Comparison of ENCODE assay signal across 14 mouse cellular contexts in the genomic region with DNA sequence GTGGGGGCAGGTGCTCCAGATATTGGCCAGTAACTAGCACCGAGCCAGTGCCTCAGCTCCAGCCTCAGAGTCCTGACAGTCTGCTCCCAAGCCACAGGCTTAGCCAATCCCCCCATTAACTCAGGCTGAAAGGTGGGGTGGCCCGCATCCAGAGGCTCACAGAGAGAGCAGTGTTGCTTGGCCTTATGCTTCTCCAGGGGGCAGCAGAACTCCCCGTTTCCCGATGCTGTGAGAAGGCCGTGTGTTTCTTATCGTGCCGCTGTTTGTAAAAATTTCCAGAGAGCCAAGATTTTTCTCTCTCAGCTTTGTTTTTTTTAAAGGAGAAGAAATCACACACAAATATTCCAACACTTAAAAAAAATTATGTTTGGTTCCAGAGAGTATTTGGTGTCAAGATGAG. TPM values are rescaled to one million over a fixed set of nuclear protein-coding genes. Genes with fewer than 3 reads are reported as not detected.
A peak's percentile ranks its signal among the peaks of the same experiment; 100 is the strongest.
DNase-seq lines count a peak whose midpoint lies in the region; ATAC-seq and TF ChIP-seq lines count a peak whose summit lies in the region.
"Had no signal": no experiment of that assay in that cellular context is flagged by ENCODE, and none has a peak within 500 bp of the region (broad histone marks: within the 10 kb centered on the region; RNA-seq: fewer than 3 reads in every experiment).

No protein-coding gene starts in this region.

- H3K4me2 ChIP-seq in heart, embryonic 13.5 days, result no peak overlapping the region
- no peak overlapping the region for H3K4me2 ChIP-seq in heart, embryonic 12.5 days
- H3K4me2 ChIP-seq in midbrain, embryonic 16.5 days (ENCODE audit: low read length), result no peak overlapping the region
- no peak overlapping the region for H3K4me2 ChIP-seq in liver, embryonic 11.5 days
- H3K4me2 ChIP-seq: hindbrain, embryonic 12.5 days; limb, embryonic 13.5 days had no signal

- WGBS in heart, embryonic 13.5 days, result 23% methylated on average over 7 of the region's 7 CpGs
- 18% methylated on average over 7 of the region's 7 CpGs for WGBS in heart, embryonic 12.5 days
- 47% methylated on average over 7 of the region's 7 CpGs for WGBS in lung, adult 2 months
- WGBS in midbrain, embryonic 16.5 days, result 21% methylated on average over 7 of the region's 7 CpGs
- WGBS in liver, embryonic 11.5 days, result 40% methylated on average over 7 of the region's 7 CpGs

- TF ChIP-seq POLR2A in lung, adult 2 months (IDR thresholded peaks at IDR 0.05; ENCODE audit: borderline replicate concordance, extremely low read depth, low read depth, low read length), result no peak

- H3K9ac ChIP-seq in heart, embryonic 13.5 days, result 0 out of 2 replicates have a peak overlapping the region, but pooled peaks have one; percentile 2
- no peak overlapping the region for H3K9ac ChIP-seq in heart, embryonic 12.5 days
- no peak overlapping the region for H3K9ac ChIP-seq in midbrain, embryonic 16.5 days (ENCODE audit: low read depth, low read length)
- no peak overlapping the region for H3K9ac ChIP-seq in liver, embryonic 11.5 days (ENCODE audit: low read depth, low read length)
- H3K9ac ChIP-seq: hindbrain, embryonic 12.5 days; limb, embryonic 13.5 days had no signal

- no peak for DNase-seq in lung, adult 2 months
- DNase-seq in lung, postnatal 4 days, result no peak
- peak; percentile 12 for DNase-seq in brain, adult 2 months (ENCODE audit: low read depth, low spot score)
- no peak for DNase-seq in urinary bladder, postnatal 4 days (ENCODE audit: low spot score in 2 of 2)
- DNase-seq in liver, embryonic 11.5 days (ENCODE audit: low spot score), result no peak
- DNase-seq: cerebellum, postnatal 25 days; layer of hippocampus, postnatal 36 days; right cerebral cortex, postnatal 4 days had no signal

- H3K36me3 ChIP-seq in heart, embryonic 13.5 days, result peaks cover 9% of the 10 kb centered on the region; the same call in 1 of the 2 replicates
- H3K36me3 ChIP-seq in heart, embryonic 12.5 days, result peaks cover 6% of the 10 kb centered on the region; the same call in 1 of the 2 replicates
- H3K36me3 ChIP-seq in midbrain, embryonic 16.5 days (ENCODE audit: control insufficient read depth, insufficient read depth, low read length), result no peaks in the 10 kb centered on the region
- no peaks in the 10 kb centered on the region for H3K36me3 ChIP-seq in liver, embryonic 11.5 days (ENCODE audit: control insufficient read depth, insufficient read depth, low read length)
- H3K36me3 ChIP-seq: hindbrain, embryonic 12.5 days; limb, embryonic 13.5 days had no signal

- ATAC-seq in heart, embryonic 13.5 days (ENCODE audit: extremely low read depth, insufficient number of reproducible peaks, low FRiP score, low TSS enrichment), result no peak
- ATAC-seq in heart, embryonic 12.5 days (ENCODE audit: insufficient number of reproducible peaks, low FRiP score), result no peak
- ATAC-seq in midbrain, embryonic 16.5 days, result peak; percentile 54; the same call in 1 of the 2 replicates
- no peak for ATAC-seq in liver, embryonic 11.5 days (replicated peaks; ENCODE audit: low FRiP score)

- no peaks in the 10 kb centered on the region for H3K27me3 ChIP-seq in heart, embryonic 13.5 days (replicated peaks)
- H3K27me3 ChIP-seq in heart, embryonic 12.5 days (replicated peaks), result no peaks in the 10 kb centered on the region; the same call in none of the 2 replicates
- no peaks in the 10 kb centered on the region for H3K27me3 ChIP-seq in midbrain, embryonic 16.5 days (ENCODE audit: control insufficient read depth, insufficient read depth, low read depth, low read length)
- no peaks in the 10 kb centered on the region for H3K27me3 ChIP-seq in liver, embryonic 11.5 days (replicated peaks; ENCODE audit: control insufficient read depth, insufficient read depth, low read length)
- H3K27me3 ChIP-seq: hindbrain, embryonic 12.5 days had no signal

- peaks cover 7% of the 10 kb centered on the region; the same call in 1 of the 2 replicates for H3K9me3 ChIP-seq in heart, embryonic 13.5 days
- H3K9me3 ChIP-seq in heart, embryonic 12.5 days (replicated peaks), result peaks cover 5% of the 10 kb centered on the region
- 0 out of 2 replicates have a peak, but pooled peaks cover 3% of the 10 kb centered on the region for H3K9me3 ChIP-seq in midbrain, embryonic 16.5 days (replicated peaks; ENCODE audit: control insufficient read depth, low read length, poor library complexity, severe bottlenecking)
- H3K9me3 ChIP-seq in liver, embryonic 11.5 days (ENCODE audit: control insufficient read depth, low read length), result peaks cover 2% of the 10 kb centered on the region; the same call in 1 of the 2 replicates

- 0 out of 2 replicates have a peak, but pooled peaks have one; percentile 2 for TF ChIP-seq CTCF in lung, adult 2 months (IDR thresholded peaks at IDR 0.05; ENCODE audit: insufficient read depth, low read length)

- H3K4me1 ChIP-seq in heart, embryonic 13.5 days, result peaks cover 9% of the 10 kb centered on the region
- H3K4me1 ChIP-seq in heart, embryonic 12.5 days (replicated peaks), result peaks cover 3% of the 10 kb centered on the region
- peaks cover 29% of the 10 kb centered on the region for H3K4me1 ChIP-seq in lung, adult 2 months (ENCODE audit: control insufficient read depth, insufficient read depth, low read length)
- H3K4me1 ChIP-seq in midbrain, embryonic 16.5 days (ENCODE audit: control insufficient read depth, insufficient read depth, low read length), result no peaks in the 10 kb centered on the region; the same call in 1 of the 2 replicates
- H3K4me1 ChIP-seq in liver, embryonic 11.5 days (replicated peaks; ENCODE audit: control insufficient read depth, insufficient read depth, low read length), result no peaks in the 10 kb centered on the region

- H3K4me3 ChIP-seq in heart, embryonic 13.5 days, result no peak overlapping the region
- H3K4me3 ChIP-seq in heart, embryonic 12.5 days, result no peak overlapping the region
- no peak overlapping the region for H3K4me3 ChIP-seq in lung, adult 2 months (replicated peaks; ENCODE audit: extremely low read depth, low read depth, low read length)
- no peak overlapping the region for H3K4me3 ChIP-seq in midbrain, embryonic 16.5 days (ENCODE audit: low read depth, low read length)
- H3K4me3 ChIP-seq in liver, embryonic 11.5 days (ENCODE audit: low read depth, low read length), result no peak overlapping the region
- H3K4me3 ChIP-seq: hindbrain, embryonic 12.5 days; limb, embryonic 13.5 days; myocyte had no signal

- H3K27ac ChIP-seq in heart, embryonic 13.5 days (replicated peaks), result no peak overlapping the region
- H3K27ac ChIP-seq in heart, embryonic 12.5 days (ENCODE audit: poor library complexity, severe bottlenecking), result no peak overlapping the region
- no peak overlapping the region for H3K27ac ChIP-seq in midbrain, embryonic 16.5 days (ENCODE audit: low read length)
- H3K27ac ChIP-seq in liver, embryonic 11.5 days (ENCODE audit: low read depth, low read length), result no peak overlapping the region
- H3K27ac ChIP-seq: hindbrain, embryonic 12.5 days; limb, embryonic 13.5 days had no signal

RNA-seq across cellular contexts. Expression of a gene that starts 56.2 kb away (rescaled TPM):
- polyA plus RNA-seq in heart, embryonic 13.5 days (2015; fragmentation: Nextera tagmentation; extraction: Ambion mirVana), result 9.0 and 9.9 TPM in 2 replicates
- polyA plus RNA-seq in heart, embryonic 12.5 days (2016; fragmentation: Nextera tagmentation; extraction: Ambion mirVana), result 10.2 and 10.6 TPM in 2 replicates
- polyA plus RNA-seq in lung, adult 2 months (2012; rRNA removed), result 82.3 and 122 TPM in 2 replicates
- polyA plus RNA-seq in midbrain, embryonic 16.5 days (2015; fragmentation: Nextera tagmentation; extraction: Ambion mirVana), result 0.32 and 0.33 TPM in 2 replicates
- polyA plus RNA-seq in liver, embryonic 11.5 days (2014; fragmentation: Nextera tagmentation; extraction: Ambion mirVana), result 0.64 and 0.75 TPM in 2 replicates
